Mouse (Mus musculus): ENCODE data around the gene Tmem39b. TPM values are rescaled to one million over a fixed set of nuclear protein-coding genes. Genes with fewer than 3 reads are reported as not detected.
"Not testable (repeated sequence)": the region's sequence is repeated elsewhere in the genome, so short reads cannot be mapped to it uniquely, and the experiment has no call there.

The Tmem39b gene
- 51.4 and 264 TPM in 2 replicates for polyA plus RNA-seq (2012; ENCODE audit: insufficient read depth, low replicate concordance)

GRCm38 (mm10) chr4:129696158-129696985 is at the start of gene Tmem39b:
Gene Tmem39b (minus strand): TSS chr4:129696838.
- Histone ChIP-seq H3K4me1 (peaks cover 59% of the 10 kb centered on the region), H3K9me3 (no peaks in the 10 kb centered on the region), H3K4me3 (replicated peaks) (peak within 1 kb of the TSS; percentile 98), H3K36me3 (replicated peaks; ENCODE audit: low read length) (peaks cover 29% of the 10 kb centered on the region), H3K27me3 (replicated peaks) (no peaks in the 10 kb centered on the region)
- TF ChIP-seq FLI1 (IDR thresholded peaks at IDR 0.05; ENCODE audit: low read length) (no peak), GATA1 (IDR thresholded peaks at IDR 0.05; ENCODE audit: borderline replicate concordance, low read length) (no peak)

- TF ChIP-seq GATA1 (IDR thresholded peaks at IDR 0.05; ENCODE audit: borderline replicate concordance, low read length) (no peak), FLI1 (IDR thresholded peaks at IDR 0.05; ENCODE audit: low read length) (no peak)
- no peak overlapping the region for H3K4me3 ChIP-seq (replicated peaks)
- H3K9me3 ChIP-seq = no peaks in the 10 kb centered on the region
- peaks cover 22% of the 10 kb centered on the region for H3K4me1 ChIP-seq
- H3K27me3 ChIP-seq (replicated peaks) = peaks cover 7% of the 10 kb centered on the region
- no peaks in the 10 kb centered on the region for H3K36me3 ChIP-seq (replicated peaks; ENCODE audit: low read length)
Measured at GRCm38 (mm10) chr4:129746106-129746505, 49.5 kb upstream of the Tmem39b start.

DNA sequence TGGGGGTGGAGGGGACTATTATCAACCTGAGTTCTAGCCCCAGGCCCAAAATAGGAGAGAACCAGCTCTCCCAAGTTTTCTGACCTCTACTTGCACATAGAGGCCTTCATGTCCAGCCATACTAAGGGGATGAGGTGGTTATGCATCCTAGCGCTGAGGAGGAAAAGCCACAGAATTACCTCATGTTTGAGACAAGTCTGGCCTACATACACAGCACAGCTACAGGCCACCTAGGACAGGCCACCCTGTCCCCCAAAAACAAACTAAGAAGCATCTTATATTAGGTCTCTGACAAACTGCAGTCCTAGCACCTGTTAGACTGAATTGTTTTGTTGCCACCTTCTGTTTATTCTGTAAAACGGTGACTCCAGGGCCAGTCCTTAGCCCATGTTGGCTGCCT is 46.9 kb upstream of the Tmem39b start:
- H3K27me3 ChIP-seq (replicated peaks) = no peaks in the 10 kb centered on the region
- H3K4me3 ChIP-seq (replicated peaks) = peak overlapping the region; percentile 100
- TF ChIP-seq GATA1 (IDR thresholded peaks at IDR 0.05; ENCODE audit: borderline replicate concordance, low read length) (no peak), FLI1 (IDR thresholded peaks at IDR 0.05; ENCODE audit: low read length) (no peak)

DNA sequence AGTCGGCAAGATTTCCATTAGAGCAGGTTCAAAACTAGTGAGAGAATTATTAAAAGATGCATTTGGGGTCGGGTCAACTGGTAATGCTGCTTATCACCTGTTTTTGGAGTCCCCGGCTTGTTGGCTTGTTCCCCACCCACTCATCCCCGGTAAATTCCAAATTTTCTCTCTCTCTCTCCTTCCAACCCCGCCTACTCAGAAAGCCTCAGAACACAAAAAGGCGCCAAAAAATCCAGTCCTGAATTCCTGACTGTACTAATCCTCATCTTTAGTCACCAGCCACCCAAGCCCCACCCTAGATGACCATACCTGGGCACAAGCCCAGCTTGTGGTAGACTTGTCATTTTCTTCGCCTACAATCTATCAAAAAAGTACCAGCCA is 46.4 kb upstream of the Tmem39b start:
- Histone ChIP-seq H3K4me3 (replicated peaks) (peak overlapping the region; percentile 100), H3K27me3 (replicated peaks) (no peaks in the 10 kb centered on the region), H3K9me3 (no peaks in the 10 kb centered on the region), H3K36me3 (replicated peaks; ENCODE audit: low read length) (peaks cover 2% of the 10 kb centered on the region), H3K4me1 (peaks cover 34% of the 10 kb centered on the region)
- TF ChIP-seq GATA1 (IDR thresholded peaks at IDR 0.05; ENCODE audit: borderline replicate concordance, low read length) = no peak
- no peak for TF ChIP-seq FLI1 (IDR thresholded peaks at IDR 0.05; ENCODE audit: low read length)

More for the DNA sequence above, 46.9 kb upstream of the Tmem39b start:
- Histone ChIP-seq H3K36me3 (replicated peaks; ENCODE audit: low read length) (no peaks in the 10 kb centered on the region), H3K9me3 (no peaks in the 10 kb centered on the region), H3K4me1 (peaks cover 32% of the 10 kb centered on the region)

GRCm38 (mm10) chr4:129742232-129743009 is 45.8 kb upstream of the Tmem39b start, which contains the start of gene Khdrbs1:
Gene Khdrbs1 (minus strand): TSS chr4:129742303.
- Histone ChIP-seq H3K36me3 (replicated peaks; ENCODE audit: low read length) (peaks cover 4% of the 10 kb centered on the region), H3K9me3 (no peaks in the 10 kb centered on the region), H3K4me1 (peaks cover 36% of the 10 kb centered on the region), H3K27me3 (replicated peaks) (no peaks in the 10 kb centered on the region), H3K4me3 (replicated peaks) (peak within 1 kb of the TSS; percentile 100)
- TF ChIP-seq FLI1 (IDR thresholded peaks at IDR 0.05; ENCODE audit: low read length) (peak; percentile 68; the same call in 1 of the 2 replicates), GATA1 (IDR thresholded peaks at IDR 0.05; ENCODE audit: borderline replicate concordance, low read length) (no peak)

DNA sequence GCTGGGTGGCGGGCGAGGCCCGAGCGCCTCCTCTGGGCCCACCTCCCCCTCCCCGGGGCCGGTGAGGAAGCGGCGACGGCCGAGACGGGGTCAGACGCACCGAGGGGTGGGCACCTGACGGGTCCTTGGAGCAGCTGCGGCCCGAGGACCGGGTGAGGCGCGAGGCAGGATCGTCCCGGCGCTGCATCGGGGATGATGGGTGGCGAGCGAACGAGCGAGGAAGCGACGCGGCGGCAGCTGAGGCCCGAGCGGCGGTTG is 45.3 kb upstream of the Tmem39b start:
- no peaks in the 10 kb centered on the region for H3K27me3 ChIP-seq (replicated peaks)
- H3K4me3 ChIP-seq (replicated peaks) = peak overlapping the region; percentile 100
- peaks cover 8% of the 10 kb centered on the region for H3K36me3 ChIP-seq (replicated peaks; ENCODE audit: low read length)
- no peak for TF ChIP-seq FLI1 (IDR thresholded peaks at IDR 0.05; ENCODE audit: low read length)
- TF ChIP-seq GATA1 (IDR thresholded peaks at IDR 0.05; ENCODE audit: borderline replicate concordance, low read length) = no peak
- no peaks in the 10 kb centered on the region for H3K9me3 ChIP-seq
- H3K4me1 ChIP-seq = peaks cover 41% of the 10 kb centered on the region

DNA sequence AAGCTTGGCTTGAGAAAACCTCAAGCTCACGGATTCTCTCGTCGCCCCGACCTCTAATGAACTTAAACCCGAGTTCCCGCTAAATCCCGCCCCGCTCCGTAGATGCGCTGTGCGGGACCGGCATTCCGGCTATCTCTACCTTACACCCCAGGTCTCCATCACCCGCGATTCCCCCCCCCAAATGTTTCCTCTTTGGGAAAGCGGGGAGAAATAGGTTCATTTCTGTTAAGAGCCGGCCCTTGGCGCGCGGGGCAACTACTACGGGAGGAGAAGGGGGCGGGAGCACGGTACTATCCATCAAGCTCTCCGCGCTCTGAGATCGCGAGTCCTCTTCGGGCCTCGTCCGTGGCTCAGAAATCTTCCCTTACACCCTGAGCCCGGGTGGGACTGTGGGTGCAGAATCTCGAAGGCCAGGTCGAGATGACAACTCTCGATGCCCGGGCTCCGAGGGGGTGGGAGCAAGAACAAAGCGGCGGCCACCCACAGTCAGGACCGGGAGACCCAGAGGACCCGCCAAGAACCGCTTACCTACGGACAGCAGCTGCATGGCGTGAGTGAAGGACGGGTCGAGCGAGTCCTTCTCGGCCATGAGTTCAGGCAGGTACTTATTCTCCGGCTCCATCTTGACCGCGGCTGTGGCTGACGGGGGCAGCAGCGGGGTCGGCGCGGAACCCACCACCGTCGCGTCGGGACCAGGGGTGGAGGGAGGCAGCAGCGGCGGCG is 44.8 kb upstream of the Tmem39b start:
- H3K4me3 ChIP-seq (replicated peaks) = peak overlapping the region; percentile 100
- H3K4me1 ChIP-seq = peaks cover 39% of the 10 kb centered on the region
- H3K9me3 ChIP-seq = no peaks in the 10 kb centered on the region
- H3K36me3 ChIP-seq (replicated peaks; ENCODE audit: low read length) = peaks cover 9% of the 10 kb centered on the region
- no peaks in the 10 kb centered on the region for H3K27me3 ChIP-seq (replicated peaks)
- no peak for TF ChIP-seq GATA1 (IDR thresholded peaks at IDR 0.05; ENCODE audit: borderline replicate concordance, low read length)
- no peak for TF ChIP-seq FLI1 (IDR thresholded peaks at IDR 0.05; ENCODE audit: low read length)

DNA sequence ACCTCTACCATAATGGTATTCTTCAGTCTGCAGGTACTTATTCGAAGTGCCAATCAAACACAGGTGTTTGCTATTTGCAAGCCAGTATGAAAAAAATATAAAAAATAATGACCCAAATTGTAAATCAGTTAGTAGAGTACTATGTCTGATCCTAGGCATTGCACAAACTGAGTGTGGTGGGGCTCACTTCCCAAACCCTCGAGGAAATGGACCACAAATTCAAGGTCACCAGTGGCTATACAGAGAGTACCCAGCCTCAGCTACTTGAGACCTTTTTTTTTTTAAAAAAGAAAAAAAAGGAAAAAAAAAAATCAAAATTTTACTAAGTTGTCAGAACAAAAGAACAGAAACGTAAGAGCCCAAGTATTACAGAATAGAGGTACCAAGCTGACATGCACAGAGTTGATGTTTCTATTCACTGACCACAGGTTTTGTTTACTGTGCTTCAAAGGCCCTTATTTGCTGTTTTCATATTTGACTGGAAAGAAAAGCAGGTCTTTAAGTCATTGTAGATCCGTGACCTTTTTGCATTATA is 42.5 kb upstream of the Tmem39b start:
- H3K4me1 ChIP-seq = peaks cover 45% of the 10 kb centered on the region
- no peak overlapping the region for H3K4me3 ChIP-seq (replicated peaks)
- H3K9me3 ChIP-seq = no peaks in the 10 kb centered on the region
- no peaks in the 10 kb centered on the region for H3K27me3 ChIP-seq (replicated peaks)
- no peak for TF ChIP-seq GATA1 (IDR thresholded peaks at IDR 0.05; ENCODE audit: borderline replicate concordance, low read length)
- TF ChIP-seq FLI1 (IDR thresholded peaks at IDR 0.05; ENCODE audit: low read length) = no peak
- peaks cover 23% of the 10 kb centered on the region for H3K36me3 ChIP-seq (replicated peaks; ENCODE audit: low read length)

DNA sequence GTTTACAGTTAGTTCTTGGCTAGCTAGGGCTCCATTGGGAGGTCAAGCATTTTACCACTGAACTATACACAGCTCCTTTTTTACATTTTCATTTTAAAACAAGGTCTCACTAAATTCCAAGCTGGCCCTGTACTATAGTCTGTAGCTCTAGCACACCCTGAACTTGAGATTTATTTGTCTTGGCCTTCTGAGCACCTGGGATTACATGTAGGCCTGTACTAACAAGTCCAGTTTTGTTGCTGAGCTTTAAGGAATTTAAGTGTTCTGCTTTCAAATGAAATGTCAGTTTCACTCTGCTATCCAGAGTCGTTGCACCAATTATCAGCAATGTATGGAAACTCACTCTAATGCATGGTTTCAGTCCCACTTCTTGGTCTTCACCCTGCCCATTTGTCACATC is 39.5 kb upstream of the Tmem39b start:
- H3K27me3 ChIP-seq (replicated peaks) = no peaks in the 10 kb centered on the region
- TF ChIP-seq GATA1 (IDR thresholded peaks at IDR 0.05; ENCODE audit: borderline replicate concordance, low read length) (no peak), FLI1 (IDR thresholded peaks at IDR 0.05; ENCODE audit: low read length) (no peak)
- H3K4me3 ChIP-seq (replicated peaks) = no peak overlapping the region
- peaks cover 50% of the 10 kb centered on the region for H3K4me1 ChIP-seq
- peaks cover 33% of the 10 kb centered on the region for H3K36me3 ChIP-seq (replicated peaks; ENCODE audit: low read length)
- no peaks in the 10 kb centered on the region for H3K9me3 ChIP-seq

- H3K36me3 ChIP-seq (replicated peaks; ENCODE audit: low read length) = peaks cover 36% of the 10 kb centered on the region
- not testable (repeated sequence) for H3K9me3 ChIP-seq; H3K27me3 ChIP-seq (replicated peaks); H3K4me3 ChIP-seq (replicated peaks)
- H3K4me1 ChIP-seq = peaks cover 50% of the 10 kb centered on the region
Measured at GRCm38 (mm10) chr4:129735485-129735884, 38.8 kb upstream of the Tmem39b start.

Data from megakaryocyte, embryonic 14.5 days (primary cell).